Mouse (Mus musculus) E14TG2a.4 (cell line): ENCODE measurements at regions not wholly inside any gene's neighbourhood (a gene's known extent, or its start where the extent isn't known, plus 50 kb on each side); places are given as distances from the start of the nearest gene placed in this dataset.

Experiments used
- CTCF ChIP-seq: conservative IDR thresholded peaks from 2 replicates; pipeline ENCODE4 v1.5.1; 2014; ENCODE audit warnings: low read length
- NANOG ChIP-seq: IDR thresholded peaks from 2 replicates; pipeline ENCODE4 v1.6.1; 2014; ENCODE audit warnings: borderline replicate concordance, low read length, mixed read lengths

DNA sequence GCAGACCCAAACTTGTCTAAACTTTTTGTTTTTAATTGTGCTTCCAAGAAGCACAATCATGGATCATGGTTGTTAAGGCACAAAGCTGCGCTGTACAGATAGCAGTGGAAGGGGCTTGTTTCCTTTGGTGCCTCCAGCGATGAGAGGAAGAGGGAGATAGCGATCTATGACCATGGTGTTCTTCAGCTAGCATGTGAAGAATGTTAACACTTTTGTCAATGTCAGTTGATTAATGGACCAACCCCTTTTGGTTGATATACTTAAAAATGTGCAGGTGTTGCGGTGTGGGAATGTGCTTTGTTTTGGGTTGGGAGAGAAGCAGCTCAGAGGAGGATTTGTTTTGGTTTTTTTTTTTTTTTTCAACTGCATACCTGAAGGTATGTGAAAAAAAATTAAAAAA lies 324.0 kb upstream of the Kcnh8 start:
- no peak for TF ChIP-seq CTCF
- no peak for TF ChIP-seq NANOG
